Mouse (Mus musculus) myocyte (in vitro differentiated cells): ENCODE results near the gene Cux1. TPM values are rescaled to one million over a fixed set of nuclear protein-coding genes. Genes with fewer than 3 reads are reported as not detected.

Experiments used
- H3K27me3 ChIP-seq: one replicate; pipeline ENCODE4 v1.6.1; 2011; ENCODE audit not compliant: control insufficient read depth, insufficient read depth, insufficient read length
- H3K36me3 ChIP-seq: one replicate; pipeline ENCODE4 v1.6.1; 2011; ENCODE audit not compliant: control insufficient read depth, insufficient read depth
- H3K4me2 ChIP-seq: one replicate; pipeline ENCODE4 v1.6.1; 2011; ENCODE audit warnings: low read depth, control low read depth
- H3K4me3 ChIP-seq: one replicate; pipeline ENCODE4 v1.5.1; 2011; ENCODE audit warnings: mild to moderate bottlenecking, control low read depth, moderate library complexity
- H3K79me2 ChIP-seq: one replicate; pipeline ENCODE4 v1.6.1; 2011; ENCODE audit not compliant: control insufficient read depth, insufficient read depth
- H3ac ChIP-seq: one replicate; pipeline ENCODE4 v1.6.1; 2011; ENCODE audit not compliant: control insufficient read depth, insufficient read length
- CEBPB ChIP-seq: IDR thresholded peaks from 2 replicates; pipeline ENCODE4 v1.6.1; 2011; ENCODE audit warnings: mild to moderate bottlenecking, moderate library complexity; ENCODE audit not compliant: poor library complexity, insufficient read depth, severe bottlenecking
- E2F4 ChIP-seq: IDR thresholded peaks from one replicate; pipeline ENCODE4 v1.6.1; 2011; ENCODE audit warnings: mild to moderate bottlenecking, control low read depth, moderate library complexity; ENCODE audit not compliant: insufficient read depth
- MAX ChIP-seq: IDR thresholded peaks from one replicate; pipeline ENCODE4 v1.6.1; 2011; ENCODE audit warnings: low read depth, mild to moderate bottlenecking, control low read depth
- MYOD1 ChIP-seq, 3 experiments: IDR thresholded peaks; one replicate each; pipeline ENCODE4 v1.6.1; 2011; ENCODE audit warnings: control low read depth in 2 of 3, low read depth in 2 of 3, mild to moderate bottlenecking in 2 of 3, moderate library complexity in 1 of 3; ENCODE audit not compliant: insufficient read length in 2 of 3, control insufficient read depth in 1 of 3
- MYOG ChIP-seq, 3 experiments: IDR thresholded peaks; one replicate each; pipeline ENCODE4 v1.6.1; 2011; ENCODE audit warnings: control low read depth in 2 of 3, low read depth in 2 of 3, mild to moderate bottlenecking in 2 of 3; ENCODE audit not compliant: insufficient read length in 2 of 3, control insufficient read depth in 1 of 3, insufficient read depth in 1 of 3
- POLR2A ChIP-seq: IDR thresholded peaks from one replicate; pipeline ENCODE4 v1.6.1; 2011; ENCODE audit warnings: low read depth, mild to moderate bottlenecking, control low read depth, moderate library complexity; ENCODE audit not compliant: insufficient read length
- POLR2AphosphoS2 ChIP-seq: IDR thresholded peaks from one replicate; pipeline ENCODE4 v1.6.1; 2011; ENCODE audit warnings: low read depth, control low read depth; ENCODE audit not compliant: insufficient read length
- REST ChIP-seq: IDR thresholded peaks from one replicate; pipeline ENCODE4 v1.6.1; 2011; ENCODE audit warnings: mild to moderate bottlenecking, control low read depth, moderate library complexity; ENCODE audit not compliant: insufficient read depth, insufficient read length
- SRF ChIP-seq: IDR thresholded peaks from one replicate; pipeline ENCODE4 v1.6.1; 2011; ENCODE audit warnings: low read depth; ENCODE audit not compliant: control insufficient read depth, insufficient read length
- TCF12 ChIP-seq: IDR thresholded peaks from one replicate; pipeline ENCODE4 v1.6.1; 2011; ENCODE audit warnings: mild to moderate bottlenecking, control low read depth; ENCODE audit not compliant: poor library complexity, insufficient read depth, severe bottlenecking
- TCF3 ChIP-seq: IDR thresholded peaks from one replicate; pipeline ENCODE4 v1.6.1; 2011; ENCODE audit warnings: low read depth, control low read depth; ENCODE audit not compliant: insufficient read length
- USF1 ChIP-seq: IDR thresholded peaks from one replicate; pipeline ENCODE4 v1.6.1; 2011; ENCODE audit warnings: low read depth, mild to moderate bottlenecking, control low read depth, moderate library complexity
- polyA plus RNA-seq: library from polyadenylated mRNA; unstranded; fragments of >200 nt; fragmentation: generic; extraction: Trizol; gene quantifications from one replicate; pipeline ENCODE4 v1.2.1, GENCODE M21; 2012; ENCODE audit warnings: missing spikeins

Gene Cux1
- polyA plus RNA-seq, 1 experiment = 50.7 TPM

DNA sequence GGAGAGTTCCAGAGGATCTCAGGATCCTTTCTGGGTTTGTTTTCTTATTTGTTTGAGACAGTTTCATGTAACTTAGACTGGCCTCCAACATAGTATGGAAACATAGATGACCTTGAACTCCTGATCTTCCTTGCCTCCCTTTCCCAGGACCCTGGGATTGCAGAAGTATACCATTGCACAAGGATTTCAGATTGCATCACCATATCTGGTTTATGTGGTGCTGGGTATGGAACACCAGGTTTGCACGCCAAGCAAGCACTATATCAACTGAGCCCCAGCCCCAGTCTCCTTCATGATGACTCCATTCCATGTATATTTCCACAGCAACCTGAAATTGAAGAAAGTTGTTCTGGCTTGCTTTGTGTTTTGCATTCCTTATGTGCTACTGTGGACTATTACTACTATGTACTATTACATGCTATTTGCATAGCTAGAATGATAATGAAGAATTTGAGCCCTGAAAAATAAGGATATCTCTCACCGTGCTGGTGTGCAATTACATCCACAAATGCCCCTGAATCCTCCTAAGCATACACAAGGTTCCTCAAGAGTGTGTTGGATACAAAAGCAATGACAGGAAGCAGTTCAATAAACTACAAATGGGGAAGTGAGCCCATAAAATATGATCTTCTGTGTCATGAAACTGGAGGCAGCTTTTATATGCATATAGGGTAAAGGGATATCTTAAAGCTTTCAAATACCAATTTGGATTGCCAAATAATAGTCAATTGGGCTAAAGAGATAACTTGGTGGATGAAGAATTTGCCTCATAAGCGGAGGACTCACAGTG lies 48.4 kb downstream of the Cux1 start:
- TF ChIP-seq SRF (no peak), CEBPB (no peak), MYOD1 (IDR thresholded peaks at IDR 0.05; ENCODE audit: control insufficient read depth in 1 of 3, insufficient read length in 2 of 3, low read depth in 2 of 3) (no peak), E2F4 (no peak), POLR2A (no peak), TCF12 (no peak), MAX (no peak), MYOG (IDR thresholded peaks at IDR 0.05; ENCODE audit: control insufficient read depth in 1 of 3, insufficient read depth in 1 of 3, insufficient read length in 2 of 3, low read depth in 2 of 3) (no peak), TCF3 (no peak), REST (no peak)
- Histone ChIP-seq H3K36me3 (no peaks in the 10 kb centered on the region), H3K4me3 (no peak overlapping the region), H3ac (no peak overlapping the region), H3K27me3 (no peaks in the 10 kb centered on the region), H3K79me2 (peaks cover 78% of the 10 kb centered on the region), H3K4me2 (no peak overlapping the region)

DNA sequence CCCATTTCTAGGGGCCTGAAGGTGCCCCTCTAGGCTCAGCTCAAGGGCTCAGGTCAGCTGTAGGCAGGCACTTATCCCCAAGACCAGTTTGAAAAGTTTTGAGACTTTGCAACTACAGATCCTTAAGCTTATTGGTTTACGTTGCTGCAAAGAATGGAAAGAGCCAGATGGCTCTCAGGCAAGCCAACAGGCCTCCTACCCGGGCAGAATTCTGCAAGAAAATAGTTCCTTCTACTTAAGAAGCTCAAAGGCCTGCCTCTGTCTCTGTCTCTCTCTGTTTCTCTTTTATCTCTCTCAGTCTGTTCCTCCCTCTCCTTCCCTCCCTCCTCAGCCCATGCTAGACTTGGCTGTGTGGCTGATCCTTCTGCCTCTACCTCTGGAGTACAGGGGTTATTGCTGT lies 49.8 kb downstream of the Cux1 start:
- Histone ChIP-seq H3K27me3 (no peaks in the 10 kb centered on the region), H3K36me3 (no peaks in the 10 kb centered on the region), H3K4me3 (no peak overlapping the region), H3K79me2 (peaks cover 76% of the 10 kb centered on the region), H3K4me2 (no peak overlapping the region), H3ac (no peak overlapping the region)
- TF ChIP-seq MAX (no peak), REST (no peak), TCF12 (no peak), USF1 (no peak), SRF (no peak), TCF3 (no peak), CEBPB (no peak), POLR2A (no peak), E2F4 (no peak), MYOG (IDR thresholded peaks at IDR 0.05; ENCODE audit: control insufficient read depth in 1 of 3, insufficient read depth in 1 of 3, insufficient read length in 2 of 3, low read depth in 2 of 3) (no peak)

DNA sequence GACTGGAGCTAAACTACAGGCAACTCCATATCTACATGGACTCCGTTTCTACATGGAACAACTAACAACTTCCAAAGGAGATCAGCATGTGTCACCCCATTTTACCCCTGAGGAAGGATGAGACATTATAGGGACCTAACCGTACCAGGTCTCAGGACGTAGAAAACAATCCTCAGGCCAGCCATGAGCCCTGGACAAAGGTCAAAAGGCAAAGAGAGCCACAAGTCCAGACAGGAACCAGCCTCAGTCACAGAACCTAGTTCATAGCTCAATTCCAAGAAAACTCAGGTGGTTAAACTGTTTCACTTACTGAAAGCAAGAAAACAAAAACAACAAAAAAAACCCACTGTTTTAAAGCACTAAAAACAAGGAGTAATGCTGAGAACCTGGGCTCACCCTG lies 50.7 kb downstream of the Cux1 start:
- H3K4me3 ChIP-seq = no peak overlapping the region
- no peaks in the 10 kb centered on the region for H3K36me3 ChIP-seq
- no peaks in the 10 kb centered on the region for H3K27me3 ChIP-seq
- TF ChIP-seq CEBPB (no peak), TCF3 (no peak), MYOD1 (IDR thresholded peaks at IDR 0.05; ENCODE audit: control insufficient read depth in 1 of 3, insufficient read length in 2 of 3, low read depth in 2 of 3) (no peak)
- H3K79me2 ChIP-seq = peaks cover 84% of the 10 kb centered on the region
- H3ac ChIP-seq = no peak overlapping the region
- no peak overlapping the region for H3K4me2 ChIP-seq

DNA sequence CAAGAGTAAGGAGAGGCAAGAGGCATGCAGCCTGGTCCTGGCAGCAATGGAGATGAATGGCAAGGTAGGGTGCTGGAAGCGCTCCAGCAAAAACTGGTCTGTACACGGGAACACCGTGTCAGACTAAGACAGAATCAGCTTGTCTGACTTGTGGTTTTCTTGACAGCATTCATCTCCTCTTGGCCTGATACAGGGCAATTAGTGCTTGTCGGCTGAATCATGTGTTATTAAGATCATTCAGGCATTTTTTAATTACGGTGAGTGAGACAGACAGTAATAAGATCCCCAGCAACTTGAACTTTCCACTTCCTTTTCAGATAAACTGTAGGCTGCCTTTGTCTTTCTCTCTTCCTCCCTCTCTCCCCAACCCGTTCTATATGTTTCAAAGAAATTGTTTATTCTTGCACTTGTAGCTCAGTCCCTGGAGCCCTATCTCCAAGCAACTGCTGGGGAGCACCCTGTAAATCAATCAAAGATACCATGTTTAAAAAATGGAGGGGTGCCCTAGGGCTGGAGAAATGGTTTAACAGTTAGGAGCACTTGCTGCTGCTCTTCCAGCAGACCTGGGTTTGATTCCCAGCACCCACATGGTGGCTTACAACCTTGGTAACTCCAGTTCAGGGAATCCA lies 53.1 kb downstream of the Cux1 start:
- no peaks in the 10 kb centered on the region for H3K27me3 ChIP-seq
- H3ac ChIP-seq = no peak overlapping the region
- TF ChIP-seq POLR2AphosphoS2 = no peak
- TF ChIP-seq SRF = no peak
- no peak for TF ChIP-seq TCF12
- H3K4me3 ChIP-seq = no peak overlapping the region
- peaks cover 87% of the 10 kb centered on the region for H3K79me2 ChIP-seq
- H3K36me3 ChIP-seq = no peaks in the 10 kb centered on the region
- H3K4me2 ChIP-seq = peak overlapping the region; percentile 4

- Histone ChIP-seq H3K27me3 (no peaks in the 10 kb centered on the region), H3ac (no peak overlapping the region), H3K4me2 (no peak overlapping the region), H3K79me2 (peaks cover 83% of the 10 kb centered on the region), H3K4me3 (no peak overlapping the region), H3K36me3 (no peaks in the 10 kb centered on the region)
- TF ChIP-seq MAX (no peak), USF1 (no peak), CEBPB (no peak), SRF (no peak), POLR2A (no peak), MYOG (IDR thresholded peaks at IDR 0.05; ENCODE audit: control insufficient read depth in 1 of 3, insufficient read depth in 1 of 3, insufficient read length in 2 of 3, low read depth in 2 of 3) (no peak), TCF3 (no peak), E2F4 (no peak)
Observed at GRCm38 (mm10) chr5:136512103-136512674, 55.1 kb downstream of the Cux1 start.
